In genomic region chr8:121124547-121125239, GRCm38 (mm10) we compare ENCODE assay signal across 9 mouse cellular contexts. TPM values are rescaled to one million over a fixed set of nuclear protein-coding genes. Genes with fewer than 3 reads are reported as not detected.
DNase-seq lines count a peak whose midpoint lies in the region; ATAC-seq and TF ChIP-seq lines count a peak whose summit lies in the region.
"Had no signal": no experiment of that assay in that cellular context is flagged by ENCODE, and none has a peak within 500 bp of the region (broad histone marks: within the 10 kb centered on the region; RNA-seq: fewer than 3 reads in every experiment).

No protein-coding gene starts in this region.

- H3K4me1 ChIP-seq in kidney, adult 2 months (ENCODE audit: control insufficient read depth, insufficient read depth, low read length) = no peaks in the 10 kb centered on the region
- peaks cover 3% of the 10 kb centered on the region for H3K4me1 ChIP-seq in embryonic fibroblast, embryonic 13.5 days (ENCODE audit: control insufficient read depth, insufficient read depth, low read length)
- H3K4me1 ChIP-seq in limb, embryonic 11.5 days (ENCODE audit: control insufficient read depth, insufficient read depth, low read length) = peaks cover 27% of the 10 kb centered on the region

- no peaks in the 10 kb centered on the region for H3K9me3 ChIP-seq in limb, embryonic 11.5 days (ENCODE audit: control insufficient read depth, low read length)

- no peak for DNase-seq in kidney, adult 2 months
- no peak for DNase-seq in kidney, adult 18-20 months
- DNase-seq in MN1 (ENCODE audit: low spot score) = peak; percentile 74
- DNase-seq in limb, embryonic 11.5 days (ENCODE audit: low spot score) = no peak
- no peak for DNase-seq in gastrocnemius, postnatal 25 days
- DNase-seq in frontal cortex, postnatal 10 days (ENCODE audit: low spot score in 2 of 2) = no peak
- DNase-seq in spleen, postnatal 14 days (ENCODE audit: low spot score in 2 of 2) = no peak

- TF ChIP-seq CTCF in kidney, adult 2 months (conservative IDR thresholded peaks at IDR 0.05; ENCODE audit: insufficient read depth, insufficient read length, low read depth, low read length) = no peak
- TF ChIP-seq CTCF in embryonic fibroblast, embryonic 13.5 days (IDR thresholded peaks at IDR 0.05; ENCODE audit: borderline replicate concordance, insufficient read depth, low read length) = no peak

- H3K4me2 ChIP-seq in limb, embryonic 11.5 days (ENCODE audit: low read depth, severe bottlenecking) = peak overlapping the region; percentile 56; the same call in 1 of the 2 replicates

- H3K27ac ChIP-seq in kidney, adult 2 months (ENCODE audit: insufficient read depth, low read depth, low read length) = 0 out of 2 replicates have a peak overlapping the region, but pooled peaks have one; percentile 7
- H3K27ac ChIP-seq in embryonic fibroblast, embryonic 13.5 days (ENCODE audit: insufficient read depth, low read length) = peak overlapping the region; percentile 83
- H3K27ac ChIP-seq in limb, embryonic 11.5 days (replicated peaks; ENCODE audit: low read depth, low read length) = no peak overlapping the region

- H3K4me3 ChIP-seq in kidney, adult 2 months (ENCODE audit: insufficient read depth, low read depth, low read length) = no peak overlapping the region
- H3K4me3 ChIP-seq in embryonic fibroblast, embryonic 13.5 days (ENCODE audit: insufficient read depth, low read length) = 0 out of 2 replicates have a peak overlapping the region, but pooled peaks have one; percentile 19
- no peak overlapping the region for H3K4me3 ChIP-seq in limb, embryonic 11.5 days (ENCODE audit: low read depth, low read length)

- H3K36me3 ChIP-seq in kidney, adult 2 months (ENCODE audit: control insufficient read depth, insufficient read depth, low read length) = no peaks in the 10 kb centered on the region
- no peaks in the 10 kb centered on the region for H3K36me3 ChIP-seq in limb, embryonic 11.5 days (ENCODE audit: control insufficient read depth, insufficient read depth, low read length)

- WGBS in kidney, adult 2 months = 13% methylated on average over 17 of the region's 17 CpGs
- 2% methylated on average over 17 of the region's 17 CpGs for WGBS in limb, embryonic 11.5 days

- no peak for TF ChIP-seq POLR2A in kidney, adult 2 months (IDR thresholded peaks at IDR 0.05; ENCODE audit: low read depth, low read length)
- peak; percentile 18; the same call in 1 of the 2 replicates for TF ChIP-seq POLR2A in embryonic fibroblast, embryonic 13.5 days (IDR thresholded peaks at IDR 0.05; ENCODE audit: low read depth, low read length)

- no peaks in the 10 kb centered on the region for H3K27me3 ChIP-seq in kidney, adult 2 months (replicated peaks; ENCODE audit: control insufficient read depth, insufficient read depth, low read length)
- peaks cover 98% of the 10 kb centered on the region for H3K27me3 ChIP-seq in limb, embryonic 11.5 days (ENCODE audit: control insufficient read depth, insufficient read depth, low read length)

- H3K9ac ChIP-seq in limb, embryonic 11.5 days (ENCODE audit: low read length) = no peak overlapping the region

- peak; percentile 4; the same call in 1 of the 2 replicates for ATAC-seq in limb, embryonic 11.5 days (ENCODE audit: insufficient number of reproducible peaks, low FRiP score, low TSS enrichment, low read depth)

RNA-seq across cellular contexts. Expression of gene Foxl1, which starts 3.0 kb away (rescaled TPM):
- 0.75 and 1.2 TPM in 2 replicates for polyA plus RNA-seq in kidney, adult 2 months (2012; rRNA removed)
- 1.1 and 2.0 TPM in 2 replicates for polyA plus RNA-seq in embryonic fibroblast, embryonic 13.5 days (2011; ENCODE audit: insufficient read length, low read depth, missing spikeins)
- 0.07 TPM in 1 of 2 replicates, not detected in the other for polyA plus RNA-seq in limb, embryonic 11.5 days (2014; fragmentation: Nextera tagmentation; extraction: Ambion mirVana)
- total RNA-seq in gastrocnemius, postnatal 25 days (2021) = not detected
- total RNA-seq: liver, adult 2 months had no signal
- polyA plus RNA-seq: liver, adult 2 months had no signal

RNA-seq across cellular contexts. Expression of gene Foxc2, which starts 8.7 kb away (rescaled TPM):
- 5.8 and 7.4 TPM in 2 replicates for polyA plus RNA-seq in kidney, adult 2 months (2012; rRNA removed)
- 14.6 and 18.1 TPM in 2 replicates for polyA plus RNA-seq in embryonic fibroblast, embryonic 13.5 days (2011; ENCODE audit: insufficient read length, low read depth, missing spikeins)
- 3.2 and 4.2 TPM in 2 replicates for polyA plus RNA-seq in limb, embryonic 11.5 days (2014; fragmentation: Nextera tagmentation; extraction: Ambion mirVana)
- total RNA-seq in gastrocnemius, postnatal 25 days (2021) = under 1 TPM; 0.41 to 0.54 TPM
- total RNA-seq: liver, adult 2 months had no signal

RNA-seq across cellular contexts. Expression of gene Mthfsd, which starts 16.5 kb away (rescaled TPM):
- polyA plus RNA-seq in kidney, adult 2 months (2012; rRNA removed) = 44.3 and 51.4 TPM in 2 replicates
- polyA plus RNA-seq in embryonic fibroblast, embryonic 13.5 days (2011; ENCODE audit: insufficient read length, low read depth, missing spikeins) = 58.3 and 63.3 TPM in 2 replicates
- 61.9 and 64.6 TPM in 2 replicates for polyA plus RNA-seq in limb, embryonic 11.5 days (2014; fragmentation: Nextera tagmentation; extraction: Ambion mirVana)
- 10 to 100 TPM; 14.6 to 15.0 TPM for total RNA-seq in gastrocnemius, postnatal 25 days (2021)

RNA-seq across cellular contexts. Expression of gene Foxf1, which starts 40.5 kb away (rescaled TPM):
- polyA plus RNA-seq in kidney, adult 2 months (2012; rRNA removed) = 0.52 and 0.69 TPM in 2 replicates
- polyA plus RNA-seq in embryonic fibroblast, embryonic 13.5 days (2011; ENCODE audit: insufficient read length, low read depth, missing spikeins) = 6.9 TPM in 2 replicates
- 0.27 and 0.65 TPM in 2 replicates for polyA plus RNA-seq in limb, embryonic 11.5 days (2014; fragmentation: Nextera tagmentation; extraction: Ambion mirVana)
- total RNA-seq in gastrocnemius, postnatal 25 days (2021) = not detected
